Mouse (Mus musculus) CD4-positive, CD25-positive, alpha-beta regulatory T cell, adult 2 months (primary cell): Measurements from ENCODE around the gene Eea1.

Source experiments
- DNase-seq: peaks from one replicate; pipeline ENCODE4 v3.0.0-alpha.2; 2012; ENCODE audit warnings: low read depth, low spot score

The Eea1 gene

GRCm38 (mm10) chr10:95945086-95945485 lies 4.6 kb downstream of the Eea1 start:
- no peak for DNase-seq

- no peak for DNase-seq
Measured at GRCm38 (mm10) chr10:95949410-95949809, 9.0 kb downstream of the Eea1 start.

- DNase-seq: no peak
Measured at GRCm38 (mm10) chr10:95950194-95950593, 9.7 kb downstream of the Eea1 start.

GRCm38 (mm10) chr10:95950797-95951196 lies 10.3 kb downstream of the Eea1 start:
- DNase-seq: no peak

- no peak for DNase-seq
Measured at GRCm38 (mm10) chr10:95951346-95951745, 10.9 kb downstream of the Eea1 start.

- no peak for DNase-seq
Measured at GRCm38 (mm10) chr10:95956629-95957028, 16.2 kb downstream of the Eea1 start.

GRCm38 (mm10) chr10:95957574-95957973 lies 17.1 kb downstream of the Eea1 start:
- DNase-seq: no peak

GRCm38 (mm10) chr10:95964679-95965078 lies 24.2 kb downstream of the Eea1 start:
- DNase-seq: peak; percentile 18

- DNase-seq: peak; percentile 50
Measured at GRCm38 (mm10) chr10:95969694-95970093, 29.2 kb downstream of the Eea1 start.

GRCm38 (mm10) chr10:95970744-95971212 lies 30.3 kb downstream of the Eea1 start:
- DNase-seq: peak; percentile 62

- DNase-seq: peak; percentile 44
Measured at GRCm38 (mm10) chr10:95971341-95971740, 30.9 kb downstream of the Eea1 start.

- DNase-seq: peak; percentile 25
Measured at GRCm38 (mm10) chr10:95971942-95972341, 31.5 kb downstream of the Eea1 start.

GRCm38 (mm10) chr10:95974462-95974861 lies 34.0 kb downstream of the Eea1 start:
- DNase-seq: no peak

GRCm38 (mm10) chr10:95976798-95977197 lies 36.3 kb downstream of the Eea1 start:
- DNase-seq: no peak

GRCm38 (mm10) chr10:95989731-95990130 lies 49.3 kb downstream of the Eea1 start:
- no peak for DNase-seq

GRCm38 (mm10) chr10:95991176-95991575 lies 50.7 kb downstream of the Eea1 start:
- no peak for DNase-seq

- no peak for DNase-seq
Measured at GRCm38 (mm10) chr10:96000904-96001303, 60.5 kb downstream of the Eea1 start.

- peak; percentile 47 for DNase-seq
Measured at GRCm38 (mm10) chr10:96015738-96016137, 75.3 kb downstream of the Eea1 start.

GRCm38 (mm10) chr10:96017418-96017817 lies 77.0 kb downstream of the Eea1 start:
- DNase-seq: no peak

- DNase-seq: peak; percentile 56
Measured at GRCm38 (mm10) chr10:96033356-96033984, 93.0 kb downstream of the Eea1 start.

- no peak for DNase-seq
Measured at GRCm38 (mm10) chr10:96034106-96034505, 93.7 kb downstream of the Eea1 start.

- no peak for DNase-seq
Measured at GRCm38 (mm10) chr10:96035951-96036350, 95.5 kb downstream of the Eea1 start.

GRCm38 (mm10) chr10:96044216-96044615 lies 103.8 kb downstream of the Eea1 start:
- DNase-seq: no peak
